Mouse (Mus musculus) small intestine, adult 2 months (tissue): ENCODE measurements around the gene Tmprss13.

ENCODE experiments used
- CTCF ChIP-seq: fragments of 200-500 bp; IDR thresholded peaks from 2 replicates; pipeline ENCODE4 v1.5.1; 2012; ENCODE audit warnings: low read depth, mild to moderate bottlenecking, control low read depth, inconsistent platforms, low read length, moderate library complexity, mixed read lengths; ENCODE audit not compliant: insufficient replicate concordance, insufficient read length; ENCODE audit errors: extremely low read depth
- POLR2A ChIP-seq: fragments of 200-500 bp; IDR thresholded peaks from 2 replicates; pipeline ENCODE4 v1.6.1; 2012; ENCODE audit warnings: low read depth, mild to moderate bottlenecking, control low read depth, inconsistent platforms, low read length, moderate library complexity

DNA sequence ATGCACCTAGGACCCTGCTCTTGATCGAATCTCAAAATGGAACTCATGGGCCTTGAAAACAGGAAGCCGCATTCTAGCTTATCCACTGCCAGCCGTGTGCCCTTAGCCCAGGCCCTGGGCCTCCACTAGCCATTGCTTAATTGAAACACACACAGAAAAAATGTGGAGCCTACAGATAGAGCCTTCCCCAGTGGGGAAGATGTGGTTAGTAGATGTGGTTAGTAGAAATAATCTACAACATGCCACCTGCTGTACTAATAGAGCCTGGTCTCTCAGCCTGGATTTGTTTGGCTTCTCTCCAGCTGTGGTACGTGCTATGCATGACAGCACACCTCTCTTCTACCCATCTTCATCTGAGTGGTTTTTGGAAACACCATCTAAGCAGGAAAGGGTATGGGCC is 44.7 kb upstream of the Tmprss13 start:
- TF ChIP-seq CTCF (no peak), POLR2A (no peak)
